Mouse (Mus musculus): ENCODE measurements at regions not wholly inside any gene's neighbourhood (a gene's known extent, or its start where the extent isn't known, plus 50 kb on each side); places are given as distances from the start of the nearest gene placed in this dataset.

DNA sequence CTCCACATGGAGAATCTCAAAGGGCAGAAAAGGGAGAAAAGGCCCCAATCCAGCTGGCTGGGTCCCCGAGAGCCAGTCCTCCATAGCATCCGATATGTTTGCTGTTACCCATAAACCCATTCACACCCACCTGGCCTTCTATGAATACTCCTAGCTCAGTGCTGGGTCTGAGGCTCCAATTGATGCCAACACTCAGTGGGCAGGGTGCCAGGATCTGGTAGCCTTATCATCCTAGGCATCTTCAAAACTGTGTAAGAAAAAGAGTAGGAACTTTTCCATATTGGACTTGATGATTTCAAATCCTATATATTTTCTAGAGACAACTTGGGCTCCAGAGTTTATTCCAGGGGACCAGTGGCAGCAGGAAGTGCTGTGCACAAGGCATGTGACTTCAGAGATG is 462.0 kb upstream of the Arid1b start:
- TF ChIP-seq GATA1 (IDR thresholded peaks at IDR 0.05; ENCODE audit: borderline replicate concordance, low read length) (no peak), FLI1 (IDR thresholded peaks at IDR 0.05; ENCODE audit: low read length) (no peak)
